Mouse (Mus musculus): ENCODE measurements at regions not wholly inside any gene's neighbourhood (a gene's known extent, or its start where the extent isn't known, plus 50 kb on each side); places are given as distances from the start of the nearest gene placed in this dataset.

GRCm38 (mm10) chr11:71891181-71891580 lies 141.5 kb downstream of the Wscd1 start:
- TF ChIP-seq CTCF (IDR thresholded peaks at IDR 0.05; ENCODE audit: borderline replicate concordance, extremely low read depth, insufficient read depth, insufficient read length) = no peak
- no peak for TF ChIP-seq POLR2A (IDR thresholded peaks at IDR 0.05; ENCODE audit: borderline replicate concordance, extremely low read depth, insufficient read depth, insufficient read length, poor library complexity, severe bottlenecking)

Data from brain, embryonic 14.5 days (tissue).